Mouse (Mus musculus): Measurements from ENCODE around the gene Rln1. TPM values are rescaled to one million over a fixed set of nuclear protein-coding genes. Genes with fewer than 3 reads are reported as not detected.

Gene Rln1
- polyA plus RNA-seq, 1 experiment from 2014 or later, result not detected

- Histone ChIP-seq H3K4me3 (ENCODE audit: low read depth, low read length) (no peak overlapping the region), H3K9ac (replicated peaks) (0 out of 2 replicates have a peak overlapping the region, but pooled peaks have one; percentile 57), H3K9me3 (ENCODE audit: low read length) (no peaks in the 10 kb centered on the region), H3K4me1 (ENCODE audit: insufficient read depth) (peaks cover 17% of the 10 kb centered on the region), H3K27me3 (ENCODE audit: insufficient read depth, low read length) (no peaks in the 10 kb centered on the region), H3K27ac (ENCODE audit: low read depth) (peak overlapping the region; percentile 80), H3K36me3 (replicated peaks; ENCODE audit: insufficient read depth, low read length) (peaks cover 4% of the 10 kb centered on the region; the same call in 1 of the 2 replicates), H3K4me2 (ENCODE audit: low read depth, low read length) (peak overlapping the region; percentile 68)
- TF ChIP-seq EP300 (IDR thresholded peaks at IDR 0.05; ENCODE audit: low read depth) (no peak), CTCF (IDR thresholded peaks at IDR 0.05; ENCODE audit: low read depth) (no peak)
- 68% methylated on average over 3 of the region's 3 CpGs for WGBS (ENCODE audit: insufficient replicate concordance)
- DNase-seq (no peak), ATAC-seq (no peak)
Measured at GRCm38 (mm10) chr19:29372621-29373020, 38.2 kb upstream of the Rln1 start.

GRCm38 (mm10) chr19:29372138-29372537 is 37.7 kb upstream of the Rln1 start:
- Histone ChIP-seq H3K9ac (replicated peaks) (peak overlapping the region; percentile 57), H3K4me3 (ENCODE audit: low read depth, low read length) (peak overlapping the region; percentile 46), H3K4me1 (ENCODE audit: insufficient read depth) (peaks cover 20% of the 10 kb centered on the region), H3K4me2 (ENCODE audit: low read depth, low read length) (peak overlapping the region; percentile 68), H3K36me3 (replicated peaks; ENCODE audit: insufficient read depth, low read length) (peaks cover 4% of the 10 kb centered on the region; the same call in 1 of the 2 replicates), H3K27ac (ENCODE audit: low read depth) (peak overlapping the region; percentile 80), H3K27me3 (ENCODE audit: insufficient read depth, low read length) (no peaks in the 10 kb centered on the region), H3K9me3 (ENCODE audit: low read length) (no peaks in the 10 kb centered on the region)
- DNase-seq, result no peak
- ATAC-seq, result peak; percentile 41; the same call in 1 of the 2 replicates
- TF ChIP-seq EP300 (IDR thresholded peaks at IDR 0.05; ENCODE audit: low read depth) (no peak), CTCF (IDR thresholded peaks at IDR 0.05; ENCODE audit: low read depth) (no peak)
- 38% methylated on average over 4 of the region's 4 CpGs for WGBS (ENCODE audit: insufficient replicate concordance)

- H3K9ac ChIP-seq (replicated peaks), result peak overlapping the region; percentile 57
- DNase-seq (no peak), ATAC-seq (no peak)
- H3K27ac ChIP-seq (ENCODE audit: low read depth), result peak overlapping the region; percentile 80
- WGBS (ENCODE audit: insufficient replicate concordance), result 60% methylated on average over 18 of the region's 18 CpGs
- H3K27me3 ChIP-seq (ENCODE audit: insufficient read depth, low read length), result no peaks in the 10 kb centered on the region
- no peaks in the 10 kb centered on the region for H3K9me3 ChIP-seq (ENCODE audit: low read length)
- H3K4me2 ChIP-seq (ENCODE audit: low read depth, low read length), result peak overlapping the region; percentile 68
- peaks cover 4% of the 10 kb centered on the region; the same call in 1 of the 2 replicates for H3K36me3 ChIP-seq (replicated peaks; ENCODE audit: insufficient read depth, low read length)
- TF ChIP-seq CTCF (IDR thresholded peaks at IDR 0.05; ENCODE audit: low read depth) (no peak), EP300 (IDR thresholded peaks at IDR 0.05; ENCODE audit: low read depth) (no peak)
- peak overlapping the region; percentile 46 for H3K4me3 ChIP-seq (ENCODE audit: low read depth, low read length)
- H3K4me1 ChIP-seq (ENCODE audit: insufficient read depth), result peaks cover 20% of the 10 kb centered on the region
Measured at GRCm38 (mm10) chr19:29371284-29372081, 37.0 kb upstream of the Rln1 start.

- ATAC-seq, result no peak
- peaks cover 27% of the 10 kb centered on the region for H3K4me1 ChIP-seq (ENCODE audit: insufficient read depth)
- H3K27ac ChIP-seq (ENCODE audit: low read depth), result peak overlapping the region; percentile 80; the same call in 1 of the 2 replicates
- H3K4me2 ChIP-seq (ENCODE audit: low read depth, low read length), result peak overlapping the region; percentile 68
- 83% methylated on average over 7 of the region's 7 CpGs for WGBS (ENCODE audit: insufficient replicate concordance)
- no peaks in the 10 kb centered on the region for H3K9me3 ChIP-seq (ENCODE audit: low read length)
- no peak for DNase-seq
- H3K9ac ChIP-seq (replicated peaks), result no peak overlapping the region
- H3K4me3 ChIP-seq (ENCODE audit: low read depth, low read length), result 0 out of 2 replicates have a peak overlapping the region, but pooled peaks have one; percentile 46
- TF ChIP-seq CTCF (IDR thresholded peaks at IDR 0.05; ENCODE audit: low read depth) (0 out of 2 replicates have a peak, but pooled peaks have one; percentile 5), EP300 (IDR thresholded peaks at IDR 0.05; ENCODE audit: low read depth) (no peak)
- no peaks in the 10 kb centered on the region for H3K27me3 ChIP-seq (ENCODE audit: insufficient read depth, low read length)
- peaks cover 4% of the 10 kb centered on the region; the same call in 1 of the 2 replicates for H3K36me3 ChIP-seq (replicated peaks; ENCODE audit: insufficient read depth, low read length)
Measured at GRCm38 (mm10) chr19:29370545-29371283, 36.2 kb upstream of the Rln1 start.

- no peaks in the 10 kb centered on the region for H3K9me3 ChIP-seq (ENCODE audit: low read length)
- TF ChIP-seq CTCF (IDR thresholded peaks at IDR 0.05; ENCODE audit: low read depth), result 0 out of 2 replicates have a peak, but pooled peaks have one; percentile 0
- no peak for TF ChIP-seq EP300 (IDR thresholded peaks at IDR 0.05; ENCODE audit: low read depth)
- no peak overlapping the region for H3K9ac ChIP-seq (replicated peaks)
- H3K27ac ChIP-seq (ENCODE audit: low read depth), result peak overlapping the region; percentile 34; the same call in 1 of the 2 replicates
- WGBS (ENCODE audit: insufficient replicate concordance), result 56% methylated on average over 12 of the region's 12 CpGs
- H3K4me1 ChIP-seq (ENCODE audit: insufficient read depth), result peaks cover 30% of the 10 kb centered on the region
- no peak overlapping the region for H3K4me2 ChIP-seq (ENCODE audit: low read depth, low read length)
- no peak overlapping the region for H3K4me3 ChIP-seq (ENCODE audit: low read depth, low read length)
- DNase-seq, result no peak
- ATAC-seq, result peak; percentile 17; the same call in 1 of the 2 replicates
- H3K27me3 ChIP-seq (ENCODE audit: insufficient read depth, low read length), result no peaks in the 10 kb centered on the region
- peaks cover 3% of the 10 kb centered on the region; the same call in 1 of the 2 replicates for H3K36me3 ChIP-seq (replicated peaks; ENCODE audit: insufficient read depth, low read length)
Measured at GRCm38 (mm10) chr19:29370112-29370511, 35.6 kb upstream of the Rln1 start.

Data from liver, postnatal 0 days (tissue).